Mouse (Mus musculus) left cerebral cortex, postnatal 14 days (tissue): ENCODE data around the gene Gm17349. TPM values are rescaled to one million over a fixed set of nuclear protein-coding genes. Genes with fewer than 3 reads are reported as not detected.
A peak's percentile ranks its signal among the peaks of the same experiment; 100 is the strongest.

Experiments
- DNase-seq, 2 experiments: peaks; one replicate each; pipeline ENCODE4 v3.0.0; 2021 to 2022; ENCODE audit warnings: low spot score in 2 of 2, mixed read lengths in 1 of 2
- intact Hi-C: fragments of 180-260 bp; cut with DNase I; formaldehyde crosslinking; loops from one replicate; pipeline ENCODE4 v1.15.1; 2025
- total RNA-seq, 2 experiments: library from RNA; stranded (reverse); gene quantifications; 2 replicates each; pipeline ENCODE4 v1.2.3; 2021

Gene Gm17349
- total RNA-seq, 2 experiments from 2014 or later, result 5.6 to 8.1 TPM

GRCm38 (mm10) chr15:99670154-99670821 is 35.0 kb downstream of the Gm17349 start, which contains the start of gene Asic1:
Gene Asic1 (plus strand): TSS chr15:99670368.
- intact Hi-C loops, result loop anchor here (10.0 kb wide), 1 partner anchor 255 kb away; no protein-coding TSS in a partner anchor
- peak; percentile 73 to 74 for DNase-seq

GRCm38 (mm10) chr15:99669392-99669791 is 35.9 kb downstream of the Gm17349 start:
- intact Hi-C loops, result loop anchor here (1.0 to 5.0 kb wide), 2 partner anchors 73 to 172 kb away; no protein-coding TSS in a partner anchor
- DNase-seq, result no peak

- intact Hi-C loops, result loop anchor here (1.0 to 5.0 kb wide), 2 partner anchors 73 to 172 kb away; no protein-coding TSS in a partner anchor
- peak; percentile 84 to 88 for DNase-seq
Observed at GRCm38 (mm10) chr15:99668881-99669280, 36.4 kb downstream of the Gm17349 start.

GRCm38 (mm10) chr15:99667544-99667943 is 37.7 kb downstream of the Gm17349 start:
- intact Hi-C loops, result loop anchor here (5.0 kb wide), 1 partner anchor 170 kb away; no protein-coding TSS in a partner anchor
- no peak for DNase-seq

GRCm38 (mm10) chr15:99664600-99665451 is 40.5 kb downstream of the Gm17349 start:
- intact Hi-C loops, result loop anchor here (5.0 kb wide), 1 partner anchor 168 kb away; no protein-coding TSS in a partner anchor
- peak; percentile 70 to 82 for DNase-seq

- DNase-seq, result peak in 1 of 2 experiments; percentile 81
- intact Hi-C loops, result no loop called here
Observed at GRCm38 (mm10) chr15:99663964-99664599, 41.2 kb downstream of the Gm17349 start.

GRCm38 (mm10) chr15:99662371-99662770 is 42.9 kb downstream of the Gm17349 start:
- DNase-seq, result no peak

GRCm38 (mm10) chr15:99661121-99661830 is 44.0 kb downstream of the Gm17349 start:
- no peak for DNase-seq
- intact Hi-C loops, result no loop called here

More at GRCm38 (mm10) chr15:99662371-99662770, 42.9 kb downstream of the Gm17349 start:
- intact Hi-C loops, result no loop called here

- intact Hi-C loops, result no loop called here
- no peak for DNase-seq
Observed at GRCm38 (mm10) chr15:99658437-99658836, 46.9 kb downstream of the Gm17349 start.

- DNase-seq, result no peak
- intact Hi-C loops, result no loop called here
Observed at GRCm38 (mm10) chr15:99655956-99656355, 49.3 kb downstream of the Gm17349 start.

GRCm38 (mm10) chr15:99653876-99654275 is 51.4 kb downstream of the Gm17349 start:
- intact Hi-C loops, result no loop called here
- DNase-seq, result no peak

- DNase-seq, result no peak
- intact Hi-C loops, result no loop called here
Observed at GRCm38 (mm10) chr15:99653291-99653690, 52.0 kb downstream of the Gm17349 start.

Other genes with a start within 250 kb of the Gm17349 start
- gene Nckap5l, start 247.7 kb downstream of the Gm17349 start, total RNA-seq, result 10 to 100 TPM; 27.6 to 35.6 TPM
- gene Bcdin3d, start 230.8 kb downstream of the Gm17349 start, total RNA-seq, result 1 to 10 TPM; 4.7 to 4.8 TPM
- gene Faim2, start 177.3 kb downstream of the Gm17349 start, total RNA-seq, result 100 to 1,000 TPM; 220 to 261 TPM
- gene Aqp2, start 126.4 kb downstream of the Gm17349 start, total RNA-seq, result under 1 TPM in 1 of 2 experiments, not detected in 1; 0.33 TPM
- 1 to 10 TPM in 1 of 2 experiments, under 1 TPM in 1; 0.93 to 1.4 TPM for gene Aqp5, start 114.7 kb downstream of the Gm17349 start, total RNA-seq
- under 1 TPM; 0.44 to 0.48 TPM for gene Aqp6, start 104.1 kb downstream of the Gm17349 start, total RNA-seq
- 1 to 10 TPM; 9.2 to 10.0 TPM for gene Racgap1, start 53.8 kb downstream of the Gm17349 start, total RNA-seq
- gene Asic1, start 35.1 kb downstream of the Gm17349 start, total RNA-seq, result 10 to 100 TPM; 83.1 to 91.8 TPM
- 100 to 1,000 TPM; 142 to 143 TPM for gene Smarcd1, start 3.4 kb downstream of the Gm17349 start, total RNA-seq
- gene Gpd1, start 12.0 kb upstream of the Gm17349 start, total RNA-seq, result 10 to 100 TPM; 34.1 to 35.5 TPM
- 100 to 1,000 TPM; 129 to 131 TPM for gene Cox14, start 20.1 kb upstream of the Gm17349 start, total RNA-seq
- gene Cers5, start 67.4 kb upstream of the Gm17349 start, total RNA-seq, result 10 to 100 TPM; 38.9 to 39.6 TPM
- 10 to 100 TPM; 10.2 to 13.4 TPM for gene Lima1, start 170.0 kb upstream of the Gm17349 start, total RNA-seq